Mouse (Mus musculus): ENCODE data around the gene Ddah2. TPM values are rescaled to one million over a fixed set of nuclear protein-coding genes. Genes with fewer than 3 reads are reported as not detected.

Gene Ddah2
- polyA plus RNA-seq, 1 experiment from 2014 or later: 527 TPM

- Histone ChIP-seq H3K27me3 (ENCODE audit: low read depth, poor library complexity, severe bottlenecking) (peaks cover 23% of the 10 kb centered on the region), H3K36me3 (no peaks in the 10 kb centered on the region), H3K4me3 (peak within 1 kb of the TSS; percentile 45), H3K9me3 (replicated peaks) (no peaks in the 10 kb centered on the region), H3K4me1 (peaks cover 28% of the 10 kb centered on the region), H3K27ac (replicated peaks) (peak within 1 kb of the TSS; percentile 79)
- DNase-seq (ENCODE audit: low spot score): peak; percentile 63
- 10% methylated on average over 14 of the region's 14 CpGs for WGBS
These were observed 19.0 kb downstream of the Ddah2 start, which contains the start of gene Ly6g6d for GRCm38 (mm10) chr17:35077786-35078233. TSS of gene Ly6g6d (minus strand) at chr17:35078065.

GRCm38 (mm10) chr17:35079778-35080177 lies 20.9 kb downstream of the Ddah2 start:
- Histone ChIP-seq H3K36me3 (no peaks in the 10 kb centered on the region), H3K27ac (replicated peaks) (no peak overlapping the region), H3K27me3 (ENCODE audit: low read depth, poor library complexity, severe bottlenecking) (peaks cover 23% of the 10 kb centered on the region), H3K9me3 (replicated peaks) (no peaks in the 10 kb centered on the region), H3K4me3 (no peak overlapping the region), H3K4me1 (peaks cover 28% of the 10 kb centered on the region)
- no peak for DNase-seq (ENCODE audit: low spot score)
- 69% methylated on average over 9 of the region's 9 CpGs for WGBS

- H3K27ac ChIP-seq (replicated peaks): no peak overlapping the region
- no peaks in the 10 kb centered on the region for H3K9me3 ChIP-seq (replicated peaks)
- no peak for DNase-seq (ENCODE audit: low spot score)
- H3K36me3 ChIP-seq: no peaks in the 10 kb centered on the region
- peaks cover 23% of the 10 kb centered on the region for H3K27me3 ChIP-seq (ENCODE audit: low read depth, poor library complexity, severe bottlenecking)
- peaks cover 28% of the 10 kb centered on the region for H3K4me1 ChIP-seq
- 75% methylated on average over 6 of the region's 6 CpGs for WGBS
- H3K4me3 ChIP-seq: no peak overlapping the region
These were observed 21.4 kb downstream of the Ddah2 start for GRCm38 (mm10) chr17:35080248-35080647.

GRCm38 (mm10) chr17:35080710-35081109 lies 21.9 kb downstream of the Ddah2 start:
- H3K27me3 ChIP-seq (ENCODE audit: low read depth, poor library complexity, severe bottlenecking): peaks cover 23% of the 10 kb centered on the region
- H3K4me3 ChIP-seq: no peak overlapping the region
- H3K4me1 ChIP-seq: peaks cover 28% of the 10 kb centered on the region
- 79% methylated on average over 4 of the region's 4 CpGs for WGBS
- DNase-seq (ENCODE audit: low spot score): no peak
- H3K36me3 ChIP-seq: no peaks in the 10 kb centered on the region
- H3K9me3 ChIP-seq (replicated peaks): no peaks in the 10 kb centered on the region
- H3K27ac ChIP-seq (replicated peaks): no peak overlapping the region

GRCm38 (mm10) chr17:35082841-35083576 lies 24.2 kb downstream of the Ddah2 start:
- WGBS: 90% methylated on average over 16 of the region's 16 CpGs
- H3K9me3 ChIP-seq (replicated peaks): no peaks in the 10 kb centered on the region
- DNase-seq (ENCODE audit: low spot score): no peak

GRCm38 (mm10) chr17:35083929-35084497 lies 25.2 kb downstream of the Ddah2 start:
- 86% methylated on average over 3 of the region's 3 CpGs for WGBS
- no peak for DNase-seq (ENCODE audit: low spot score)
- Histone ChIP-seq H3K27ac (replicated peaks) (no peak overlapping the region), H3K27me3 (ENCODE audit: low read depth, poor library complexity, severe bottlenecking) (0 out of 2 replicates have a peak, but pooled peaks cover under 1% of the 10 kb centered on the region), H3K4me3 (no peak overlapping the region), H3K9me3 (replicated peaks) (no peaks in the 10 kb centered on the region), H3K4me1 (peaks cover 3% of the 10 kb centered on the region; the same call in 1 of the 2 replicates), H3K36me3 (no peaks in the 10 kb centered on the region)

More at GRCm38 (mm10) chr17:35082841-35083576, 24.2 kb downstream of the Ddah2 start:
- Histone ChIP-seq H3K4me3 (no peak overlapping the region), H3K36me3 (no peaks in the 10 kb centered on the region), H3K27ac (replicated peaks) (no peak overlapping the region), H3K4me1 (peaks cover 6% of the 10 kb centered on the region), H3K27me3 (ENCODE audit: low read depth, poor library complexity, severe bottlenecking) (peaks cover 11% of the 10 kb centered on the region; the same call in 1 of the 2 replicates)

- no peak for DNase-seq (ENCODE audit: low spot score)
- whole genome bisulfite sequencing: 86% methylated on average over 7 of the region's 7 CpGs
- peaks cover 10% of the 10 kb centered on the region for H3K4me1 ChIP-seq
- peaks cover under 1% of the 10 kb centered on the region; the same call in 1 of the 2 replicates for H3K36me3 ChIP-seq
- no peak within 1 kb of the TSS for H3K27ac ChIP-seq (replicated peaks)
- no peaks in the 10 kb centered on the region for H3K9me3 ChIP-seq (replicated peaks)
- H3K27me3 ChIP-seq (ENCODE audit: low read depth, poor library complexity, severe bottlenecking): no peaks in the 10 kb centered on the region
- H3K4me3 ChIP-seq: no peak within 1 kb of the TSS
These were observed 26.5 kb downstream of the Ddah2 start, which contains the start of gene Ly6g6f for GRCm38 (mm10) chr17:35085208-35085865. TSS of gene Ly6g6f (minus strand) at chr17:35085610.

- WGBS: 57% methylated on average over 2 of the region's 2 CpGs
- no peak for DNase-seq (ENCODE audit: low spot score)
- Histone ChIP-seq H3K27ac (replicated peaks) (no peak overlapping the region), H3K36me3 (peaks cover 28% of the 10 kb centered on the region), H3K9me3 (replicated peaks) (no peaks in the 10 kb centered on the region), H3K27me3 (ENCODE audit: low read depth, poor library complexity, severe bottlenecking) (no peaks in the 10 kb centered on the region), H3K4me3 (no peak overlapping the region), H3K4me1 (peaks cover 14% of the 10 kb centered on the region)
These were observed 29.3 kb downstream of the Ddah2 start for GRCm38 (mm10) chr17:35088151-35088550.

- Histone ChIP-seq H3K27ac (replicated peaks) (peak within 1 kb of the TSS; percentile 99), H3K36me3 (peaks cover 37% of the 10 kb centered on the region), H3K4me1 (peaks cover 14% of the 10 kb centered on the region), H3K9me3 (replicated peaks) (no peaks in the 10 kb centered on the region), H3K27me3 (ENCODE audit: low read depth, poor library complexity, severe bottlenecking) (no peaks in the 10 kb centered on the region), H3K4me3 (peak within 1 kb of the TSS; percentile 82)
- WGBS: 3% methylated on average over 67 of the region's 67 CpGs
- peak; percentile 95 for DNase-seq (ENCODE audit: low spot score)
These were observed 30.2 kb downstream of the Ddah2 start, which contains the start of gene Abhd16a for GRCm38 (mm10) chr17:35088825-35089644. TSS of gene Abhd16a (plus strand) at chr17:35089263.

- Histone ChIP-seq H3K4me3 (peak overlapping the region; percentile 82), H3K27me3 (ENCODE audit: low read depth, poor library complexity, severe bottlenecking) (no peaks in the 10 kb centered on the region), H3K36me3 (peaks cover 50% of the 10 kb centered on the region), H3K27ac (replicated peaks) (peak overlapping the region; percentile 99; the same call in 1 of the 2 replicates), H3K9me3 (replicated peaks) (no peaks in the 10 kb centered on the region), H3K4me1 (peaks cover 14% of the 10 kb centered on the region)
- WGBS: 81% methylated on average over 8 of the region's 8 CpGs
- DNase-seq (ENCODE audit: low spot score): no peak
These were observed 31.5 kb downstream of the Ddah2 start for GRCm38 (mm10) chr17:35090166-35090932.

GRCm38 (mm10) chr17:35092403-35093198 lies 33.8 kb downstream of the Ddah2 start:
- Histone ChIP-seq H3K4me1 (peaks cover 14% of the 10 kb centered on the region), H3K9me3 (replicated peaks) (no peaks in the 10 kb centered on the region), H3K36me3 (peaks cover 73% of the 10 kb centered on the region), H3K27me3 (ENCODE audit: low read depth, poor library complexity, severe bottlenecking) (no peaks in the 10 kb centered on the region), H3K27ac (replicated peaks) (no peak overlapping the region), H3K4me3 (no peak overlapping the region)
- 91% methylated on average over 14 of the region's 14 CpGs for WGBS
- no peak for DNase-seq (ENCODE audit: low spot score)

All from midbrain, embryonic 10.5 days (tissue).